Mouse (Mus musculus) adrenal gland, adult (tissue): ENCODE data around the gene Jpt1.
"Not testable (repeated sequence)": the region's sequence is repeated elsewhere in the genome, so short reads cannot be mapped to it uniquely, and the experiment has no call there.

Source experiments
- DNase-seq, 2 experiments: peaks; one replicate each; pipeline ENCODE4 v3.0.0; 2022 to 2023; ENCODE audit warnings: low spot score in 1 of 2; ENCODE audit not compliant: inconsistent age in 2 of 2

Gene Jpt1

DNA sequence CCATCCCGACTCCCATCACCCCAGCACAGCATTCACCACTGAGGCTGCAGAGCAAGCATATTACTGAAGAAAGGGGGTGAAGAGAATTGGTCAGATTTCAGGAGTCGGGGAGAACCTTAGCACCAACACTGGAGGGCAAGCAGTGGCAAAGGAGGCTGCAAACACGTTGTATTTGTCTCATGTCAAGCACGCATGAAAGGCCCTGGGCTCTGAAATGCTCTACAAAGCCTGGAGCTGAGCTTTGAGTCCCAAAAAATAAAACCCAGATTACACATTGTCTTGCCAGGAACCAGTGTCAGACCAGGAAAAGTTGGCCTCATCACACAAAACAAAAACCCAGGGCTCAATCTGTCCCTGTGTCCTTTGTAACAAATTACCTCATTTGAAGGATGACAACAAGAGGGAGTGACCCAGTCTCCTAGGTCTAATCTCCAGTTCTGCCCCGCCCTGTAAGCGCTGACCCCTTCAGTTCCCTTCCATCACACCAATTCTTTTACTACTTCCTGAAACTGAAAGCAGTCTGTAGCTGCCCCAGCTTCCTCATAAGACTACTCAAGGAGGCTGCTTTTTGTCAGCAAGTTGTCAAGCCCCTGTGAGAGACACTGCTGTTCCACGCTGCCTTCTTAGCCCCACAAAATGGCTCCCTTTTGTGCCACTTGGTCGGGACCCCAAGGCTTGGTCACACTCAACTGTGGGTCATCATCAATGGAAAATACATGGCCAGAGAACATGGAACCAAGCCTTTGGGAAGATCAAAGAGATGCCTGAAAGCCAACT lies 1.6 kb downstream of the Jpt1 start:
- peak in 1 of 2 experiments; percentile 66 for DNase-seq

DNA sequence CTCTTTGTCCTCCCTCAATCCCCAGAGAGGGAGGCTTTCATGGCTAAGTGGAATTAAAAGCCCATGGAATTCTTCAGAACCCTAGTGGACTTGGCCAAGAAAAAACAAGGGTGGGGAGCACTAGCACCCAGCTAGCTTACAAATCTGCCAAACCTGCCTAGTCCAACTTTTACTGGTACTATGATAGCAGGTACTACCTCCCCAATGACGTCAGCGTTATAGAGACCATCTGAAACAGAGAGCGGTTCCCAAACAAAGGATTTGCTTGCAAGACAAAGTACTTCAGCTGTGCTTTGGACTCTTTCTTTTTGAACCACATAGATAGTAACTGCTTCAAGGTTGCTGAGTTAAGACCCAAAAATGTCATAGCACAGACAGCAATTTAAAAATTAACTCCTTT lies 2.2 kb downstream of the Jpt1 start:
- peak in 1 of 2 experiments; percentile 43 for DNase-seq

GRCm38 (mm10) chr11:115511121-115511520 lies 3.1 kb downstream of the Jpt1 start:
- DNase-seq, result no peak

DNA sequence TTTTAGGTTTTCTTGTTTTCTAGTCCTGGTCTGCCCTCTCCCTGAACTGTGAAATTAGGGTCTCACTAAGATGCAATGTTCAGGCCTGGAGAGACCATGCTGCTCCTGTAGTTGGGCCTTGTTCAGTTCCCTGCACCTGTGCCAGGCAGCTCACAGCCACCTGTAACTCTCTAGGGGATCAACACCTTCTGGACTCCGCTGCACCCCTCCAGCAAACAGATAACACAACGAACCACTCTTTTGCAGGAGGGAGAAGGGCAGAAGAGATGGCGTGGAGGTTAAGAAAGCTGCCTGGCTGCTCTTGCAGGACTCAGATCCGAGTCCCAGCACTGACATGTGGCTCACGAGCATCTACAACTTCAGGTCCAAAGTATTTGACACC lies 3.7 kb downstream of the Jpt1 start:
- DNase-seq, result no peak

DNA sequence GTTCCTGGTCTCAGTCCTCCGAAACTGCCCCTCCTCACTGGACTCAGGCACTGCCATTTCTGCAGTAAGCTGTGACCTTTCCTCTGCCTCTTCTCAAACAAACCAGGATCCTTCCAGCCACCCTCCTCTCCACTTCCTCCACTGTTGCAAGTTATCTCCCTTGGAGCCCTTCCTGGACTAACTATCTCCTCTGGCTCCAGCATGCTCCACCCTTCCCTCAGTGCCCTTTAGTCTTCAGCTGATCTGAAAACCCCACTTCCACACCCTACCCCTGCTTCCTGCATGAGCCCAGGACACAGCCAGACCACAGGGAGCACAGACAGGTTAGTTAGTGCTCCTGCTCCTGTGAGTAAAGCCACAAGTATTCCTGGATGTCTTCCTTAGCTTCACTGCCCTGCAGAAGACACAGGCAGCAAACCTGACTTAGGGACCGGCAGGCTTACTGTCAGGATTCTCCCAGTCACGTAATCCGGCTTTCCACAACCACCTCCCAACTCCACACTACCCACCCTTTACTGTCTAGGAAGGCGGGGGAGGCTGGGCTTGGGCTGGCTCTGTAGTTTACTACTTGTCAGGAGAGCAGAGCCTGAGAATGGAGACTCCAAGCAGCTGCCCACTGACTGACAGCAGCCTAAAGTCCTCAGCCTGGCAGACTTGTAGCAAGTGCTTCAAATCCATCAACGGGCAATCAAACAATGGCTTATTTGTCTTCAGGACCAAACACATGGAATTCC lies 4.2 kb downstream of the Jpt1 start:
- DNase-seq, result no peak

DNA sequence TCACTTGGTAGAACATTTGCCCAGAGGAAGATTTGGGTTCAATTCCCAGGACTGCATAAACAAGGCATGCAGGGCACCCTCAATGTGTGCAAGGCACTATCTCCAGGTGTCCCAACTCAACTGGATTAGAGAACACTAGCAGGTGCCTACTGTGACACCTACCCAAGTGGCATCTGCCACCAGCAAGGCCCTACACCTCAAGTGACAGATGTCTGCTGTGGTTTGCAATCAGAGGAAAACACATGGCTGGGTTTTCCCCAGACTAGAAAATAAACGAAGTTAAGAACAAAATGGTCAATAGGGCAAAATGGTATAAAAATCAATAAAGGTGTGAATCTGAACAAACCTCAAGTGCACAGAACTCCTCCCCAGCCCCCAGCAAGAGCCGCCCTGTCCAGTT lies 6.1 kb downstream of the Jpt1 start:
- DNase-seq, result no peak

DNA sequence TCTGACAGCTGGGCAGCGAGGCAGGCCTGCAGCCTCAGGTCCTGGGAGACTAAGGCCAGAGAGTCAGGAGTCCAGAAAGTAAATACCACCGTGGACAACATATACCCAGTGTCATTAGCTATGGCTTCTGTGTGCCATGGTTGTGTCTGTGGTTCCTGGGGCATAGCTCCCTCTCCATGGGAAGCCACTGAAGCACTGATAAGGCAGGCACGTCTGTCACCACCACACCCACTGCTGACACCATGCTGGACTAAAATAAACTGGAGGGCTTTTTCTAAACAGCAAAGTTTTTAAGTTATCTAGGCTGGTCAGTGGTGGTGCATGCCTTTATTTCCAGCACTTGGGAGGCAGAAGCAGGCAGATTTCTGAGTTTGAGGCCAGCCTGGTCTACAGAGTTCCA lies 7.6 kb downstream of the Jpt1 start:
- no peak for DNase-seq

GRCm38 (mm10) chr11:115502636-115503035 lies 11.6 kb downstream of the Jpt1 start:
- no peak for DNase-seq

DNA sequence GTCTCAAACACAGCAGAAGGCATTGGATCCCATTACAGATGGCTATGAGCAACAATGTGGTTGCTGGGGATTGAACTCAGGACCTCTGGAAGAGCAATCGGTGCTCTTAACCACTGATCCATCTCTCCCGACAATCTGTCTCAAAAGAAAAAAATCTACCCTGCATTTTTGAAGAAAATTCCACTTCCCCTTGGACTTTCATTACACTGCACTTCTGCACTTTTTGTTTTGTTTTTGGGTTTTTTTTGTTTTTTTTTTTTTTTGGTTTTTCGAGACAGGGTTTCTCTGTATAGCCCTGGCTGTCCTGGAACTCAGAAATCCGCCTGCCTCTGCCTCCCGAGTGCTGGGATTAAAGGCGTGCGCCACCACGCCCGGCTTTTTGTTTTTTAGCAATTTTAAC lies 17.6 kb downstream of the Jpt1 start:
- not testable (repeated sequence) for DNase-seq

- no peak for DNase-seq
These were observed 21.8 kb downstream of the Jpt1 start for GRCm38 (mm10) chr11:115492387-115492786.

DNA sequence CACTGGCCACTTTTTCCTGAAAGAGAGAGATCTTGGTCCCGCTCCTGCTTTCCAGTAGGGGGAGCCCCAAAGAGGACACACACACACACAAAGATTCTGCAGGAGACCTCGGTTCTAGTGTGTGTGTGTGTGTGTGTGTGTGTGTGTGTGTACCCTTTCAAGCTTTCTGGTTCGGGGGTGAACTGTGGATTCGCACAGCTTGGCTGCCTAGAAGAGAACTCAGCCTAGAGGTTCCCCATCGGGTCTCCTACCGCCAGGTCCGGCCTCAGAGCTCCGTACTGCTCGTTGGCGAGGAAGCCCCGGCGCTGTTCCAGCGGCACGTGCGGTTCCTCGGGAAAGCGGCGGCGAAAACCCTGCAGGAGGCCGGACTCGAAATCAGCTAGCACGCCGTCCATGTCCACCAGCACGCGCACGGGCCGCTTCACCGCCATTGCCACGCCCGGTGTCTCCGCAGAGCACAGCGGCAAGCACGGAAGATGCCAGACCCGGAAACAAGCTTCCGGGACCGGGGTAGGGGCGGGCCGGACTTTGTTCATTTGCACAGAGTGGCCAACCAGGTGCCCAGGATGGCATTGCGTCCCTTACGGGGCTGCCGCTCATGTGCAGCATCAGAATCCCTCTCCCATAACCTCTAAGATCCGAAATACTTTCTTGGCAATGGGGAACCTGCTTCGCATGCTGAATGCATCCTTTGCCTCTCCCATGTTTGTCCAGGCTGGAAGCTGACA lies 22.7 kb downstream of the Jpt1 start, which contains the start of gene Nt5c:
Gene Nt5c (minus strand): TSS at position 507 of the 728 bp plus-strand sequence.
- peak; percentile 89 to 96 for DNase-seq

DNA sequence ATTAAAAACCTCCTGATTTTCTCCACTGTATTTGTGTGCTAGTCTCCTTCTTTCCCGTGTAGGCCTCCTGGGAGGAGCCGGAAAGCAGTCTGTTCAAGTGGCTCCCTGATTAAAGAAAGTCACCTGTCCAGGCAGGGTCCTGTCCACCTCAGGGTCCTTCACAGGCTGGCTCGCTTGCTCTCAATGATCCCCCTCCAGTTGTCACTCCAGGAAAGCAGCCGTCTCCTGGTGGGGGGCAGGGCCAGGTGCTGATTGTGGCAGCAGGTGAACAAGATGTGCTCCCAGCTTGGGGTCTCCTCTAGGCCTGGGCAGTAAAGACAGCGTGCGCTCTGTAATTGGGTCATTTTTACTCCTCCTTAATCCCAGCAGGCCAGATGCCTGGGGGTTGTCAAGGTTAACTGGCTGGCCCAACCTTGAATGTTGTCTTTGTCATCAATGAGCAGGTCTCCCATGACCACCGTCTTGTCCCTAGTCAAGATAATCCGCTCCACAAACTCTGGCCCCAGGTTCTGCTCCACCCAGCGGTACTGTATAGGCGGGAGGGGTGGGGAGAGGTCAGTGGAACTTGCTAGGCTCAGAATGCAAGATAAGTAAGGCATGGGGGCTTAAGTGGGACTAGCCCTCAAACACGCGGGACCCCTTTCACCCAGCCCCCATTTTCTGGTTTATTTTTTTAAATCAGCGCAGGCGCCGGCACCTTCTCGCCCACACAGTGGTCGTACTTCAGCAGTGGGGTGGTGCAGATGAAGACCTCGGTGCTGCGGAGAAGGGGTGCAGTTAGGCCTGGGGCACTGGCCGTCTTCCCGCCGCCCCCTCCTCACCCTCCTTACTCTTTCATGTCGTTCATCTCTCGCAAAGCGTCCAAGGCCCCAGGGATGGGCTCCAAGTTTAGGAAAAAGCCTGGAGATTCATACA lies 23.5 kb downstream of the Jpt1 start:
- peak; percentile 71 to 85 for DNase-seq

GRCm38 (mm10) chr11:115488551-115489104 lies 25.6 kb downstream of the Jpt1 start:
- no peak for DNase-seq

DNA sequence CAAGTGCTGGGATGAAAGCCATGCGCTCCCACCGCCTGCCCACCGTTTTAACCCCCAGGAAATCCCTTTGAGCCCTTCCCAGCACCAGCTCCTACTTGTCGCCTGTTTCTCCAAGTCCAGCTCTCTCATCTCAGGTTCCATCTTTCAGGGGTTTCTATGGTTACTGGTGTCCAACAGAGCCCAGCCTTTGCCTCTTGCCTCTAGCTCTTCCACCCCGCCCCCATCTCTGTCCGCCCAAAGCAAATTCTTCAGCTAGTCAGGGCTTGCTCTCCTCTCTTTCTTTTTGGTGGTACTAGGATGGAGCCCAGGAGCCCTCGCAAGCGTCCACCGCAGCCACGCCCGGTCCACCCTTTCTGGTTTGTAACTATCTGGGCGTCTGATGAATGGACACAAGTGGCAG lies 29.0 kb downstream of the Jpt1 start:
- DNase-seq, result no peak

GRCm38 (mm10) chr11:115483726-115484125 lies 30.5 kb downstream of the Jpt1 start:
- DNase-seq, result peak; percentile 73 to 94

DNA sequence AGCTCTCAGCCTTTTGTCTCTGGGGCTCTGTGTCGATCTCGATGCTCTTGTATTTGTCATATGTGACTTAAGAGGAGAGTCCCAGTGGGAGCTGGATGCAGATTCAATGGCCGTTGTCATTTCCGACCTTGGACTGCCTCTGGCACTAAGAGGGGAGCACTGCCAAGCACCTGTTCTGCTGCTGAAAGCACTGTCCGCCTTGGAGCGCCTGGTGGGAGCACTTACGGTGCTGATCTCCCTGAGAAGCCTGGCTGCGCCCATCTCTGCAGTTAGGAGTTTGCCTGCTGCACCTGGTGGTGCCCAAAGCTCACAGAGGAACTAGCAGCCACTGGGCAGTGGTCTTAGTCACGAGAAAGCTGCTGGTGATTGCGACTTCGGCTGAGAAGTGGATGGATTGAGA lies 30.9 kb downstream of the Jpt1 start:
- no peak for DNase-seq

DNA sequence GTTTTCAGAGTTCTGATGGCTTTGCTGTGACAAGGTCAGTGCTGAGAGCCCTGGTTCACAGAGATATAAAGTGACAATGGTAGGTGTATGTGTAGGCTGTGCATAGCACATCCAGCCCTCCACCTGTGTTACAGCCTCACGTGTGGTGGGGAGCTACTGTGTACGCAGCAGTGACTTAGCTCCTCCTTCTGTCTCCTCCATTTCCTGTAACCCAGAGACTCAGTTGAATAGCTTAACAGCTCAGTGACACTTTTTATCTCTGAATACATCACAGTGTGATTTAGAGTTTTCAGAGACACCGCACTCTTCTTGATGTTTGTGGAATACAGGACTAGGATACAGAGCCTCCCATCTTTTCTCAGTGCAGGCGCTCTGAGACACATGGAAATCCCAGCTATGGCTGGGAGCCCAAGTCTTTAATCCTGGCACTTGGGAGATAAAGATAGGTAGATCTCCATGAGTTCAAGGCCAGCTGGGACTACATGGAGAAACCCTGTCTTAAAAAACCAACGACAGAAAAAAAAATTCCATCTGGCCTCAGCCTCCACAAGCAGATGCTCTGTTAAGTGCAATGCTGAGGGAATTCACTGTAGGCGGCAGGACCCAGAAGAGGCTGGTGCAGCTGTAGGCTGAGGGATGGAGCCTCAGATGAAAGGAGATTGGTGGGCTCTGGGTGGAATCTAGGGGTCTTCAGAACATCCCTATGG lies 32.5 kb downstream of the Jpt1 start:
- no peak for DNase-seq

GRCm38 (mm10) chr11:115478296-115478938 lies 35.8 kb downstream of the Jpt1 start:
- no peak for DNase-seq

DNA sequence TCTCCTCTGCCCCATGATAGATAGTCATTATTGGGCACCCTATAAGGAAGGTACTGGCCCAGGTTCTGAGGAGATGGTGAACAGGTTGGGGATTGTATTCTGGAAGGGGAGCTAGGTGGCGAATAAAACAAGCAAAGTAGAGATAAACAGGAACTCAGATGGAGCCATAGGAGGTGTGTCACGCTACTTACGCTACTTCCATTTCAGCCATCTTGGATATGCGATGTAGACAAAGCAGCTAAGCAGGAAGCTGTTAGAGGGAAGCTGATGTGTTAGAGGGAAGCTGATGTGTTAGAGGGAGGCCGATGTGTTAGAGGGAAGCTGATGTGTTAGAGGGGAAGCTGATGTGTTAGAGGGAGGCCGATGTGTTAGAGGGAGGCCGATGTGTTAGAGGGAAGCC lies 36.8 kb downstream of the Jpt1 start:
- DNase-seq, result not testable (repeated sequence)
